Mouse (Mus musculus) olfactory bulb, adult 2 months (tissue): ENCODE results near the gene Ly6g5c.

Source experiments
- CTCF ChIP-seq: fragments of 200-500 bp; IDR thresholded peaks from 2 replicates; pipeline ENCODE4 v1.5.1; 2012; ENCODE audit warnings: low read depth, mild to moderate bottlenecking, low read length, moderate library complexity; ENCODE audit not compliant: insufficient read depth
- POLR2A ChIP-seq: fragments of 200-500 bp; IDR thresholded peaks from 2 replicates; pipeline ENCODE4 v1.6.1; 2012; ENCODE audit warnings: mild to moderate bottlenecking, low read depth, low read length, moderate library complexity; ENCODE audit not compliant: insufficient read depth

GRCm38 (mm10) chr17:35104079-35104478 is 4.0 kb upstream of the Ly6g5c start:
- TF ChIP-seq CTCF (no peak), POLR2A (no peak)
